10 mouse cellular contexts compared by ENCODE assay signal in the genomic region with DNA sequence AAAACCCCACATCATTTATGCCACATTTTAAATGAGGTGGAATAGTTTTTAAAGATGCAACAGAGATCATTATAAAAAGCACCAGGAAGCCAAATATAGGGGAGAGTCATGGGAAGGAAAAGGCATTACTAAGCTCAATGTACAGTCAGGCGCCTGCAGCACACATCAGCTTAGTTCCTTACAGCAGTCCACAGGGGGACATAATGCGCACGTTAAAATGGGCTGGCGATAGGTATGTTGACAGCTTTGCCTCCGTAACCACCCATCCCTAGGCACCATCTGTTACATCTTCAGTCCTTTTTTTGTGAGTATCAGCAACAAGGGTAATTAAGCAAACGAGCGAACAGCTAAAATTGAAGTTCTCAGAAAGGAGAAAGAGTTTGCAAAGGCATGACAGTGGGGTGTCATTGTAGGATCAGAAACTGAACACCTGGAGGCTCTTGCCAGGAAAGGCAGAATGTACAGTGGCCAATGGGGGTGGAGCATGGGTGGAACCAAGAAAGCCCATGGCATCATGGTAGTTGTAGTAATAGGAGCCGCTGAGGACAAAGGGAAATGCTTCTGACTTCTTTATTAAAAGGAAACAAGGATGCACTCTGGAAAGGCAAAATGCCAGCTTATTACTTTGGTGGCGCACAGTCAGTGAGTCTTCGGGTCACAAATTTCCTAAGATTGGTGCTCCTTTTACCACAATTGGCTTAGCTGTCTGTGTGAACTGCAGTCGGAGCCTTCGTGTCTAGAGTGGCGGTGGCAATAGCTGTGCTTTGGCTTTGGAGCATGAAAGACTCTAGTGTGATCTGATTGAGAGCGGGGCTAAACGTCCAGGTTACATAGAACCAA.
DNase-seq lines count a peak whose midpoint lies in the region; ATAC-seq lines count a peak whose summit lies in the region.
"Had no signal": no experiment of that assay in that cellular context is flagged by ENCODE, and none has a peak within 500 bp of the region (broad histone marks: within the 10 kb centered on the region; RNA-seq: fewer than 3 reads in every experiment).

No protein-coding gene starts in this region.

- 0 out of 2 replicates have a peak overlapping the region, but pooled peaks have one; percentile 8 for H3K4me2 ChIP-seq in forebrain, embryonic 12.5 days

- H3K4me1 ChIP-seq in forebrain, embryonic 12.5 days, result 0 out of 2 replicates have a peak, but pooled peaks cover 7% of the 10 kb centered on the region

- H3K27ac ChIP-seq in forebrain, embryonic 12.5 days, result 0 out of 2 replicates have a peak overlapping the region, but pooled peaks have one; percentile 68

- no peaks in the 10 kb centered on the region for H3K36me3 ChIP-seq in forebrain, embryonic 12.5 days (replicated peaks)

- 68% methylated on average over 15 of the region's 15 CpGs for WGBS in forebrain, embryonic 12.5 days

- peak; percentile 81 for ATAC-seq in forebrain, embryonic 12.5 days (ENCODE audit: low FRiP score)

- H3K9me3 ChIP-seq in forebrain, embryonic 12.5 days, result no peaks in the 10 kb centered on the region

- no peaks in the 10 kb centered on the region for H3K27me3 ChIP-seq in forebrain, embryonic 12.5 days

- H3K4me3 ChIP-seq in forebrain, embryonic 12.5 days (replicated peaks), result no peak overlapping the region

- H3K9ac ChIP-seq in forebrain, embryonic 12.5 days, result no peak overlapping the region

- DNase-seq in cerebellum, postnatal 25 days, result peak; percentile 28 to 53
- no peak for DNase-seq in cerebellum, adult 8-10 months
- peak; percentile 33 to 44 for DNase-seq in layer of hippocampus, postnatal 14 days (ENCODE audit: low spot score in 2 of 2)
- DNase-seq in retina, embryonic 14.5 days (ENCODE audit: low spot score), result peak; percentile 42
- DNase-seq in MN1 (ENCODE audit: low spot score), result no peak
- no peak for DNase-seq in kidney, postnatal 14 days
- DNase-seq in urinary bladder, postnatal 10 days (ENCODE audit: low spot score), result no peak
- DNase-seq: heart, adult 18-20 months; thymus, adult 18-20 months had no signal

Comparison
In these comparisons a context has a peak if more than half of its experiments do, and no peak if none do; other contexts are left out.
1. DNase-seq: peak in cerebellum, postnatal 25 days (2 of 2), layer of hippocampus, postnatal 14 days (2 of 2) and retina, embryonic 14.5 days (single experiment); none in cerebellum, adult 8-10 months (single experiment), MN1 (single experiment), kidney, postnatal 14 days (single experiment) and urinary bladder, postnatal 10 days (single experiment).